Mouse (Mus musculus) left cerebral cortex, adult 2 months (tissue): ENCODE measurements around the gene Mfsd4a. TPM values are rescaled to one million over a fixed set of nuclear protein-coding genes. Genes with fewer than 3 reads are reported as not detected.

Experiments
- DNase-seq, 2 experiments: peaks; one replicate each; pipeline ENCODE4 v3.0.0; 2021 to 2022; ENCODE audit warnings: low spot score in 2 of 2, mixed read lengths in 1 of 2; ENCODE audit errors: extremely low spot score in 1 of 2
- H3K27ac ChIP-seq: fragments of 200-600 bp; 2 replicates; pipeline ENCODE4 v1.8.1; 2022
- H3K4me3 ChIP-seq: fragments of 200-600 bp; 2 replicates; pipeline ENCODE4 v1.8.1; 2022
- CTCF ChIP-seq: fragments of 200-600 bp; IDR thresholded peaks from 2 replicates; pipeline ENCODE4 v1.8.1; 2022; ENCODE audit warnings: antibody characterized with exemption, mild to moderate bottlenecking, moderate library complexity
- intact Hi-C: fragments of 180-260 bp; cut with DNase I; formaldehyde crosslinking; loops from one replicate; pipeline ENCODE4 v1.15.1; 2025
- total RNA-seq, 2 experiments: library from RNA; stranded (reverse); gene quantifications; 2 replicates each; pipeline ENCODE4 v1.2.3; 2021

The Mfsd4a gene
- total RNA-seq, 2 experiments from 2014 or later: 80.0 to 85.2 TPM

- no peak for DNase-seq
- TF ChIP-seq CTCF: no peak
- intact Hi-C loops: loop anchor here (5.0 kb wide), 1 partner anchor 137 kb away; no protein-coding TSS in a partner anchor
- H3K4me3 ChIP-seq: no peak overlapping the region
- H3K27ac ChIP-seq: no peak overlapping the region
Measured at GRCm38 (mm10) chr1:131980471-131980870, 87.4 kb downstream of the Mfsd4a start.

- no peak overlapping the region for H3K27ac ChIP-seq
- TF ChIP-seq CTCF: no peak
- DNase-seq: no peak
- intact Hi-C loops: no loop called here
- no peak overlapping the region for H3K4me3 ChIP-seq
Measured at GRCm38 (mm10) chr1:131976886-131977285, 91.0 kb downstream of the Mfsd4a start.

- H3K27ac ChIP-seq: no peak overlapping the region
- no peak for DNase-seq
- no peak overlapping the region for H3K4me3 ChIP-seq
- intact Hi-C loops: no loop called here
- TF ChIP-seq CTCF: no peak
Measured at GRCm38 (mm10) chr1:131973991-131974390, 93.9 kb downstream of the Mfsd4a start.

Other genes starting within 250 kb of the Mfsd4a start
- 10 to 100 TPM; 42.6 to 46.8 TPM for gene Slc41a1, start 240.6 kb downstream of the Mfsd4a start, total RNA-seq
- gene Rab29, start 200.8 kb downstream of the Mfsd4a start, total RNA-seq: 1 to 10 TPM; 4.8 to 5.0 TPM
- gene Nucks1, start 157.5 kb downstream of the Mfsd4a start, total RNA-seq: 100 to 1,000 TPM; 145 to 148 TPM
- gene Slc45a3, start 105.1 kb downstream of the Mfsd4a start, total RNA-seq: under 1 TPM; 0.48 to 0.68 TPM
- 10 to 100 TPM; 55.7 to 57.8 TPM for gene Elk4, start 60.5 kb downstream of the Mfsd4a start, total RNA-seq
- gene Cdk18, start 71.6 kb upstream of the Mfsd4a start, total RNA-seq: 10 to 100 TPM; 27.9 to 33.2 TPM
- 1 to 10 TPM; 3.9 to 6.8 TPM for gene Lemd1, start 123.4 kb upstream of the Mfsd4a start, total RNA-seq
- gene AC124108.1, start 123.4 kb upstream of the Mfsd4a start, total RNA-seq: 1 to 10 TPM; 4.3 to 6.1 TPM
- gene Gm10188, start 161.7 kb upstream of the Mfsd4a start, total RNA-seq: not detected
- 10 to 100 TPM; 12.2 to 13.2 TPM for gene Klhdc8a, start 230.6 kb upstream of the Mfsd4a start, total RNA-seq
- gene Nuak2, start 248.1 kb upstream of the Mfsd4a start, total RNA-seq: 1 to 10 TPM; 1.4 TPM